Mouse (Mus musculus) layer of hippocampus, postnatal 36 days (tissue): ENCODE measurements around the gene Zfyve28. TPM values are rescaled to one million over a fixed set of nuclear protein-coding genes. Genes with fewer than 3 reads are reported as not detected.

Experiments used
- DNase-seq, 2 experiments: peaks; one replicate each; pipeline ENCODE4 v3.0.0; 2022
- total RNA-seq, 2 experiments: library from RNA; stranded (reverse); gene quantifications; 2 replicates each; pipeline ENCODE4 v1.2.3; 2021

Zfyve28 gene
- total RNA-seq, 2 experiments from 2014 or later: 32.0 to 33.1 TPM

DNA sequence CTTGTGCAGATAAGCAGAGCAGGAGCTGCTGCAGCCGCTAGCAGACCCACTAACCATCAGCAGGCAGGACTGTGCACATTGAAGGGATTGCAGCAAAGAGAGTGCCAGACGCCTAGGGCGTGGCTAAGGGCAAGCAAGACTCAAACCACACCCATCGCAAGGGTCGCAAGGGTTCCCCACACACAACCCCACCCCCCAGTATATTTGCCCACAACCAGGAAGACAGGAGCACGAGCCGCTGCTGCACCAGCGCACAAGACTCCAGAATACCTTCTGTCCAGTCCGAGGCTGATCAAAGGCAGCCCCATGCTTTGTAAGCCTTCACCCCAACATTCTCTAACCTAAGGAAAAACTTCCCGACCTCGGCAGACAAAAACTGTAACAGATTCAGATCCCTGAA lies 1.7 kb downstream of the Zfyve28 start:
- no peak for DNase-seq

DNA sequence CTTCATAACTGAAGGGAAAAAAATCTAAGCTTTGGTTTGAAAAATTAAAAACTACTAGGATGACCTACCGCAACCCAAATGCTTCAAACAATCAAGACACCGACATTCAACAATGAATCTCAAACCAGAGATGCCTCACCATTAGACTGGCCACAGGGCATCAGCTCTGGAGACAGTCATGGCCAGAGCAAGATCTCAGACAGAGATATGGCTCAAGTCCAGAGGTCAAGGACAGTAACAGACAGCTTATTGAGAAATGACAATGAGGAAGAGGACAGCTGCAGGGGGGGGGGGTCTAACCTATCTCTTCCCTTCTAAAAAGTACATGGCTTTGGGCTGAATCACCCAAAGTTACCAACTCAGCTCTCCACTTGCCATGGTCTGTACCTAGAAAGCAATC lies 3.0 kb downstream of the Zfyve28 start:
- no peak for DNase-seq

DNA sequence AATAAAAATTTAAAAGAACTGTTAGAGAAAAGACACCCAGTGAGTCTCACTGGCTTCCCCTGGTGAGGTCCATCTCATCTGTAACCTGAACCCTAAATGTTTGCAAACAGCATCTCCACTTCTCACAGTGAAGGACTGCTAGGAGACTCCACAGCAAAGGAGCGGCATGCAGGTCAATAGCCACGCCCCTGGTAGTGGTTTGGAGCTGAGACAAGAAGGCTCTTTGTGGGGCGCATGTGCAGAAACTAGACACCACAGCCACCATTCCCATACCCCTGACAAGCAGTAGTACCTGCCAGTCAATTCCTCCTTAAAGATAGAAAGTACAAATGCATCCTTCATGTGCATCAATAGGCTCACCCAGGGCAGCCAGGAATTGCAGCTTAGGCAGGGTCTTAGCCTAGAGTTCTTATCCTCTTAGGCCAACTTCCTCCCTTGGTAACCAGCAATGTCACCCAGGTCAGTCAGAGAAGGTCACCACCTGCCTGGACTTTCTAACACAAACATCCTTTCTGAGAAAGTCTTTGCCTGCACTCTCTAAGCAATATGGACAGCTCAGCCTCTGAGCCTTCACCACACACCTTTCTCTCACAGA lies 4.0 kb downstream of the Zfyve28 start:
- no peak for DNase-seq

DNA sequence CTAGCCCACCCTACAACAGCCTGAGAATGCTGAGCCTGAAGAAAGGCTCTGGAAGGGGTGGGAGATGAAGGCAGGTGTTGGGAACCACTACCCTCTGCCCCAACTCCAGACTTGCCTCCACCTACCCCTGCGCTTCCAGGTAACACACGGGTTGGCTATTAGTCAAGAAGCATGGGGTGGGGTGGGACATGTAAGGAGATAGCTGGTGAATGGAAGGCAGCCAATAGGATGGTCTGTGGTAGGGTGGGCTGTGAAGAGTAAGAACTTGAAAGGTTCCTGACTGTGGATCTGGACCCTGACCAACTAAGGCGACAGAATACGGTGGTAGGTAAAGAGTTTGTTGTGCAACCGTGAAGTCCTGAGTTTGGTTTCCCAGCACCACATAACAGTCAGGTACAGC lies 4.9 kb downstream of the Zfyve28 start:
- DNase-seq: no peak

DNA sequence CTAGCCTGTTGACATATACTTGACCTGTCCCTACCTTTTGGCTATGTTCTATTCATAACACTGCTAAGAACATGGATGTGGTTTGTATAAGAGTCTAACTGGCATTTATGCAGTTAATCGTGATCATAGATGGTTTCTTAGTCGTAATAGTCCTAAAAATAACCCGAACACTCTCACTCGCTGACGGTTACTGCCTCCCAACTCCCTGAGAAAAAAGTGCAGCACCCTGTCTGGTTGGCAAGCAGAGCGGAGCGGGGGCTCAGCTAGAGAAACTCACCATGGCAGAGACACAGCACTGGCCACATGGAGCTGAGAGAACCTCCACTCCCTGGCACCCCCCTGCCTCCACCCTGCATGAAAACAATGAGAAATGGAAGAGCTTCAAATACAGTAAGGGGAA lies 7.3 kb downstream of the Zfyve28 start:
- DNase-seq: no peak

DNA sequence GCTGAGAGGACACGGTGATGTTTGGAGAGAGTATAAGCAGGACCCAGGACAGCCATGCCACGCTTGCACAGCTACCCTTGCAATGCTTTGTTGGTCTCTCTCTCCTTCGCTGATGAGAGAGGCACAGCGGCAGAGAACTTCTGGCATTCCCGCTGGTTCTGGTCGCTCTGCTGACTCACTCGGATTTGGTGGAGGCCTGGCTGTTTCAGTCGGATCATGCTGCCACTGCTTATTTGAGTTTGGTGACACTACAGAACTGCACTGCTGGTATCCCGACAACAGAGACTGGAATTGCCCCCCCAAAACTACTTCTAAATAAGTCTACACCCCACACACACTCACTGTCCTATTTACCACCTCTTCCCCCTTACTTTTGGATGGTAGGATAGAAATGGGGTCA lies 9.0 kb downstream of the Zfyve28 start:
- no peak for DNase-seq

DNA sequence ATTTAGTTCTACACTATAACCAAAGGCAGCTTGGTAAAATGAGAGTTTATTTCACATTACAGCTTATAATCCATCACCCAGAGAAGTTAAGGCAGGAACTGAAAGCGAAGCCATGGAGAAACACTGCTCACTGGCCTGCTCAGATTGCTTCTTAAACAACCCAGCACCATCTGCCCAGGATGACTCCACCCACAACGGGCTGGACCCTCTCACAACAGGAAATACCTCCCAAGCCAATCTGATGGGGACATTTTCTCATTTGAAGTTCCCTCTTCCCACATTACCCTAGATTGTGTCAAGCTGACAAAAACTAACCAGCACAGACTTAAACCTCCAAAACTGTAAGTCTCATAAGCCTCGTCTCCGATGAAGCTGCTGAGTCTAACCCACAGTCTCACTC lies 10.2 kb downstream of the Zfyve28 start:
- DNase-seq: no peak

DNA sequence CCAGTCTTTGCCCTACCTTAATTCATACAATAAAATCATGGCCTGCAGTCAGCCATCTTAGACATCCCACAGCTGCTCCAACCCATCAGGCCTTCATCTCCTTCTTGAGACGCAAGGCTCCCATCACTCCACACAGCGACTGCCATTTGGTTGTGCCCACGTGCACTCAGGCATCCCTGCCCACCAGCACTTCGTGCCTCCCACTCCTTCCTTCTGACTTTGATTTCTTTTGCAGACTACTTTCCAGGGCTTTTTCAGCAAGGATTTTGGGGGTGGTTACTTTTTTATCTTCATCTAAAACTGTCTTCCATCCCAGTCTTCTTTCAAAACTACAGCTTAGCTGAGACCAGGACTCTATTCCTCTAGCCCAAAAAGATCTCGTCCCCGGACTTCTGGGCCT lies 11.5 kb downstream of the Zfyve28 start:
- no peak for DNase-seq

DNA sequence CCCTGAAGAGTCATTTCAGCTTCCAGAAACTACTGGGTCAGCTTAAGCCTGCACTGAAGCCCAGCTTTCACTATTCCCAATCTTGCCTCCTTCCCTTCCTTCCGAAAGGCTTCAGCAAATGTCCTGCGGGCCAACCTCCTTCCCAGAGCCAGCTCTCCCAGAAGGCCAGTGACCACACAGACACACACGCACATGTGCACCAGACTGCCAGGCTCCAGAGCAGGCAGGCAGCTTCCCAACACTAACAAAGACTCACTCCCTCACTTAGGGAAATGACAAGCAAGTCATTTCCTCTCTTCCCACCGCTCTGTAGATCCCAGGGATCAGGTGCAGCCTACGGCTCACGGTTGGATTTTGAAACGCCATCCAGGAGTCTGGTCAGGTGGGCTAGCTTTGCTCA lies 12.1 kb downstream of the Zfyve28 start:
- DNase-seq: no peak

DNA sequence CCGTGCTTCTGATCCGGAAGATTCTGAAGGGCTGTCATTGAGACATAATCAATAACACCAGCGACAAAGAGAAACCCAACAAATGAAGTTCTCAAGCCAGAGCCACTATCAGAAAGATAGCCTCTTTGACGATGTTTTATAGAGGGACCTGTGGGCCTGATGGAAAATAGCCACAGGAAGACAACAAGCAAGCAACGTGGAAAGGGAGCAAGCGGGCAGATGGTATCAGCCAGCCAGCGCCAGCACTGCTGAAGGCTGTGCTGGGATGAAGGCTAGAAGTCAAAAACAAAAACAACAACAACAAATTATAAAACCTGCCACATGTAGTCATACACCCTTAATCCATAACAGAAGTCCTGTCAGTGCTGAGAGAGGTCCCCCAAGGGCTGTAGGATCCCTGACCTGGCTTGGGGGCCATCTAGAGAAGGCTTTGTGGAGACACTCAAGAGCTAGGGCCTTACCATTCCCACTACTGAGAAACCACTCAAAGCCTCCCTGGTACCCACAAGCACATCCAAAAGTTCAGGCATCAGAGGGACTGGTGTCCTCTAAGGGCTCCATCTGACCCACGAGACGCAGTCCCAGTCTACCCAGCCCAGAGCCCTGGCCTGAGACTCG lies 13.5 kb downstream of the Zfyve28 start:
- no peak for DNase-seq

DNA sequence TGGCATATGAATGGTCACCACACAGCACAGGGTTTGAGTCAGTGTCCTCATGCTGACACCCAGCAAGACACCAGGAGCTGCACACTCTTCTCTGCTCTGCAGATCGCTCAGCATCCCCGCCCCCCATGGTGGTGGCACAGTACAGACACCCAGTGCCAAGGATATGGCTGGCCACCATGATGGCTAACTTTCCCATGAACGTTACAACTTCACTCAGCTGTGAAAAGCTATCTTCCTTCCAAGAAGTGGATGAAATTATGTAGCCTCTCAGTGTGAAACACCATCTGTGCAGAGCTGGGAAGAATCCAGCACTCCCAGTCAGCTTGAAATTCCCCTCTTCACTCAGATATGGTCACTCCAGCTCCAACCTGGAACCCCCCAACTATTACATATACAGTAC lies 14.0 kb downstream of the Zfyve28 start:
- no peak for DNase-seq

DNA sequence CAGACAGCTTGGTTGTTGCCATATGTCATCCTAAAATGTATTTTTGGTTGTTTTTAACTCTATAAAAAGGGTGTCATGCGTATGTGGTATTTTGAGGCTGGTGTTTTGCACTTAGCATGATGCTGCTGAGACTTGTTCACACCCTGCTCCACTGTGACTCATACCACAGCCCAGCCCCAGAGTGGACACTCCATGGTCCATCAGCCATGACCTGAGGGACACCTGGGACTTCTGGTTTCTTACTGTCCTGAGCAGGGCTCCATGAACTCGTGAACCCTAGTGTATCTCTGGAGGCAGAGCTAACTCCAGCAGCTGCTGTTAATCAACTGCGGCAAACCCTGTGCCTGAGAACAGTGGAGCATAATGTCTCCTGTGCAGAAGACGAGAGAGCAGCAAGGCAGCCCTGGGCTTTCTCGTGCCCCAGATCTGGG lies 15.0 kb downstream of the Zfyve28 start:
- DNase-seq: no peak

DNA sequence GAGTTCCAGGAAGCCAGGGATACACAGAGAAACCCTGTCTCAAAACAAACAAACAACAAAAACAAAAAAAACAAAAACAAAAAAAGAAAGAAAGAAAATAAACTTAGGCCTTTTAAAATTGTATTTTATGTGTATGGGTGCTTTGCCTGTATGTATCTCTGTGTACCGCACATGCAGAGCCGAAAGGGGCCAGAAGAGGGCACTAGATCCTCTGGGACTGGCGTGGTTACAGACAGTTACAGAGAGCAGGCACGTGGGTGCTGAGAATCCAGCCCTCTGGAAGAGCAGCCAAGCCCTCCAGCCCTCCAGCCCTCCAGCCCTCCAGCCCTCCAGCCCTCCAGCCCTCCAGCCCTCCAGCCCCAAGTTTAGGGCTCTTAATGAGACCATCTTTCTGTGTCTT lies 16.5 kb downstream of the Zfyve28 start:
- no peak for DNase-seq

DNA sequence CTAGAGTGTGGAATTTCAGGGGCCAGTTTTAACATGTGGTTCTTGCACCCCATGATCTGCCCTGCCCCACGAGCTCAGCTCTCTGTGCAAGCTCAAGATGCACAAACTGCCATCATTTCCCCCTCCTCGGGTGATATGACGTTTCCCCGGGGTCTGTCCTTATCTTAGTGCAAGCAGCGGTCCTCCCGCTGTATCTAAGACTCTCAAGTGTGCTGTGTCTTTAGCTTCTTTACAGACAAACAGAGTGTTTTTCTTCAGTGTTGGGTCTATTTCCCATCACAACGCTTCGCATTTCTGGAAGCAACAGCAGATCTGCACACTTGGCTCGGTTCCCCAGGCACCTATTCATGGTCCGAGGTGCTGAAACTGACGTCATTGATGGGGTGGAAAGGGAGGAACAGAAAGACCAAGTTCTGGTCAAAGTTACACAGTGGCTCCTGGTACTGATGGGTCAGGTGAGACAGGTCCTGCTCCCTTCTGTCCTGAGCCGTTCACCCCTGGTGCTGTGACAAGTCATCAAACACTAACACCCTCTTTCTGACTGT lies 18.3 kb downstream of the Zfyve28 start:
- no peak for DNase-seq

DNA sequence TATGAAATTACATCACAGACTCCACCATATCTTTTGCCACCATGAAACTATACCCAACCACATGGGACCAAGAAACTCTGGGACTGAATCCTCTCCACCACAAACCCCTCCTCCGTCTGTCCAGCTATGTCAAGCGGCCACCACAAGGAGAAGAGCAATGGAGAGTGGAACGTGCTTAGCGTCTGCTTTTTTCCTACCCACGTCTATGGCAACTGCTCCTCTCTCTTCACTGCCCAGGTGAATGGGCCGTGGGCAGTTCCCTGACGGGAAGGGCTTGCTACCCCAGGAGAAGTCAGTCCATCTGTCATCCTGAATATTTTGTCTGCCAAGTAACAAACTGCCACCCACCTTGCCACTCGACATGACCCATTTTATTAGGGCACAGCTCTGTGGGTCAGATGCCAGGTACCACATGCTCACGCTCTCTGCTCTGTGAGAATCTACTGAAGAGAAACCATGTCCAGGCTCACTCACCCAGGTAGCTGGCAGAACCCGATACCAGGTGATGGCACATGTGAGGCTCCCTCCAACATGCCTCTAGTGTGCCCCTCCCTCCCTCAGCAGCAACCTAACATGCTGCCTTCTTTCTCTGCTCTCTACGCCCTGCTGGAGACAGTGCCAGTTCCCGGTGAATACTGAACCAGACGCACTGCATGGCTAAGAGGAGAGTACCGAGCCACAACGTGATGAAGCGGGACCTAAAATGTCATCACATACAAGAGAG lies 18.9 kb downstream of the Zfyve28 start:
- DNase-seq: no peak

DNA sequence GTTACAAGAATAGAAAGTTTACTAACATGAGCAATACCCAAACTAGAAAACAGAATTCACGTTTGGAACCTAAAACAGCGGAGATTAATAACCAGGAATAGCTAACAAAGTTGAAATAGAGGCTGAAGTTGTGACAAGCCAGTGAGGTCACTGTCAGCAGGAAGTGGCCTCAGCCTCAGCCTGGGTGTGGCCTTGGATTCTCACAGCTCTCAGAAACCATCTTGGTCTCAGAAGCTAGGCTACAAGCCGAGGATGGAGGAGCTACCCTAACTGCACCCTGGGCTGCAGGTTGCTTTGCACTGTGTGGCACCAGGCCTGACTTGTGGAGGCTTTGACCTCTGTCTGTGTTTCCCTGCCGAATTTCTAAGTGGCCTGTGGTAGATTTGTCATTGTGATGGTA lies 22.2 kb downstream of the Zfyve28 start:
- DNase-seq: no peak

DNA sequence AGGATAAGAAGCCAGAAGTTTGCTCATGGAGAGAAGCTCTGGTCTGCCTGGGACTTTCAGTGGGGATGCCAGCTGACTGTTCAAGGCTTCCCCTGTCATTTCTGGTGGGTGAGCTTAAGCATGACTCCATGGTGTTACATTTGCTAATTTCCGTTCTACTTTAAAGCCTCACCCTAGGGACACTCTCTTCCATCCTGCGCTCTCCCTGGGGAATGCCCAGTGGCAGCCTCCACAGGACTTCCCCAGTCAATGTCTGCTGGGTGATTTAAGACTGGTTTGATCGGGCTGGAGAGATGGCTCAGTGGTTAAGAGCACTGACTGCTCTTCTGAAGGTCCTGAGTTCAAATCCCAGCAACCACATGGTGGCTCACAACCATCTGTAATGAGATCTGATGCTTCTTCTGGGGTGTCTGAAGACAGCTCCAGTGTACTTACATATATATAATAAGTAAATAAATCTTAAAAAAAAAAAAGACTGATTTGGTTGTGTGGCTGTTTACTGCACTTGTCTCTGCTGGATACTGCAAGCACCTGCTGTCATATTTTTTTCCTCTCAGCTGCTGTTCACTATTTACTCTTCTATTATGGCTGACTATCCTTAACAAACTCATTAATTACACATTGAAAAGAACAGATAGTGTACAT lies 29.0 kb downstream of the Zfyve28 start:
- DNase-seq: no peak

DNA sequence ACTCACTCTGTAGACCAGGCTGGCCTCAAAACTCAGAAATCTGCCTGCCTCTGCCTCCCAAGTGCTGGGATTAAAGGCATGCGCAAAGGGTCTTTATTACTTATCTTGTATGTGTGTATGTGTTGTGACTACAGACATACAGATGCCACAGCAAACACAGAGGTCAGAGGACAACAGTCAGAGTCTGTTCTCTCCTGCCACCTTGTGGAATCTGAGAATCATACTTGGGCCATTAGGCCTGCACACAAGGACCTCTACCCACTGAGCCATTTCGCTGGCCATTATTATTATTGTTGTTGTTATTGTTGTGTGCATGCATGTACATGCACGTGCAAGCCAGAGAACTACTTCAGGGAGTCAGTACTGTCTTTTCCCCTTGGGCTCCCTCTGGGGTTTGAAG lies 33.1 kb downstream of the Zfyve28 start:
- DNase-seq: no peak

DNA sequence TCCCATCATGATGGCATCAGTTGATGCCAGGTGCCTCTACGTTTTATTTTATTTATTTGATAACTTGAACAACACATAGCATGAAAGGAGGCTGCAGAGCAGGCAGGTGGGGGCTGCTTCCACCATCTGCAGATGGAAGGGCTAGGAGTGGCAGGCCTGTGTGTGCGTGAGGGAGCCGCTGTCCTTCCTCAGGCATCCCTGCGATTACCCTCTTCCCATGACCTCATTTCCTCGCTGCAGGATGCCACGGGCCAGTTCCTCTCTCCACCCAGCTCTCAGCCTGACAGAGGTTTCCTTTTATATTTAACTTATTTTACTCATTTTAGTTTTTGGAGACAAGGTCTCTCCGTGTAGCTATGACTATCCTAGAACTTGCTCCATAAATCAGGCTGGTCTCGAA lies 33.9 kb downstream of the Zfyve28 start:
- no peak for DNase-seq

DNA sequence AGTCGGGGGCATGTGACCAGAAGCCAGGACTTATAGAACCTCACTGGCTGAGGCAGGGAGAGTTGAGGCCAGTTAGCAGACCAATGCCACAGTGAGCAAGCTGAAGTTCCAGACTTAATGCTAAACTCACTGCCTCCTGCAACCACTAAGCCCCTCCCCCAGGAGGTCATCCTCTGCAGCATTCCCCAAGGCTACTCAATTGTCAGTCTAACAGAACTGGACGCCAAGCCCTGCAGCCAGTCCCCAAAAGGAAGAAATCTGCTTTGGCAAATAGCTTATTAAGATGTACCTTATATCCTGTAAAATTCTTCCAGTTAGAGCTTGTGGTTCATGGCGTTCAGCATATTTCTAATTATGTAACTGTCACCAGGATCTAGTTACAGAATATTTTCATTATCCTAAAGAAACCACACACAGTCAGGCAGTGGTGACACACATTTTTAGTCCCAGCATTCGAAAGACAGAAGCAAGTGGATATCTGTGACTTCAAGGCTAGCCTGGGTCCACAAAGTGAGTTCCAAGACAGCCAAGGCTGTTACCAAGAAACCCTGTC lies 35.2 kb downstream of the Zfyve28 start:
- DNase-seq: no peak

DNA sequence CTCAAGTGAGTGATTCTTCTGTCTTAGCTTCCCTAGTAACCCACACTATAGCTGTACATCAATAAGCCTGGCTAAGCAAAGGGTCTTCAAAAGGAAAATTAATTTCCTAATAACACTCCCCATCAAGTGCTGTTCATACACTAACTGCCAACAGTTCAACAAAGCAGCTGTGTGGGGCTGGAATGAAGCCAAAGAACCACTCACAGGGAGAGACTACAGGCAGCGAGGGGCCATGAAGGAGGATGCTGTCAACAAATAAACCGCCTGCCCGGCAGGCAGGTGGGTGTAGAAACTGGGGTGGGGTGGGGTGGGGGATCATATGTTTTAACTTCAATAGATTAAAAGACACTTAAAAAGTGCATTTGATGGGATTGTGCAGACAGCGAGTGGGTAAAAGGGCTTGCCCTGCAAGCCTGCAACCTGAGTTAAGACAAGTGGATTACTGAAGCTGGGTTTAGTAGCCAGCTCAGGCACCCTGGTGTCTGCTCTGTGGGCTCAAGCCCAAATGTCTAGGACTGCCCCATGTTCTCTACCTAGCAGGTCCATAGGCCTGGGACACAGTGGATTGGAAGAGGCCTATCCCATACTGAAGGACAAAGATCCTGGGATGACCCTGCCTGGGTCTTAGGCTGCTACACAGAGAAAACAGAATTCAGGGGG lies 35.8 kb downstream of the Zfyve28 start:
- DNase-seq: peak in 1 of 2 experiments; percentile 54

DNA sequence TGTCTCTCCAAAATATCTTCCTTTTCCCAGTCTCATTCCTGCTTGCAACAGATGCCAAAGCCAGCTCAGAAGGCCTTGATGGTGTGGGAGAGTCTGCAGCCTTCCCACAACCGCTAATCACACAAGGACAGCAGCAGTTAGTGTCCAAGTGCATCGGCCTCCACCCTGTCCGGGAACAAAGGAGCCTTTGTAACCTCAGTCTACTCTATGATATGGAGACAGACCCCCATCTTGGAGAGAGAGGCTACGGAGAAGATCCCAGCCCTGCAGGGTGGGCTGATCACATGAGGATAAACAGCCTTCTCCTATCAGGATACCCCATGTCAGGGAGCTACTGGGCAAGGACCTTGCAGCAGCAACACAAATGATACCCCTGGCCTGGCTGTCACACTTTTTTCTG lies 36.5 kb downstream of the Zfyve28 start:
- DNase-seq: no peak

DNA sequence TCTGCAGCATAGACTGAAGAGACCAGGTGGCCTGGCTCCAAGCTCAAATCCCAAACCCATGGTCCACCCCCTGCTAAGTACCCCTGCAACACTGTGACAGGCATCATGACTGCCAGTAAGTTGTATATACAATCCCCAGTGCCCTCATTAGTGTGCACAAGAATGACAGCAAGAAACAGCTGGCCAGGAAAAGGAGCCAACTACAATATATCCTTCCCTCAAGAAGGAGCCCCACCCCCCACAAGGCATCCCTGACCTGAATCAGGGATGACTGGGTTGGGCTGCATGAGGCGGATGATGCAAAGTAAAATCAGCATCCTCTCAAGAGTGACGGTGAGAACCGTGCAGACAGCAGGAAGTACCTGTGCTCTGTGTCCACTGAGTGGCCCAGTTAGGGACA lies 38.2 kb downstream of the Zfyve28 start:
- no peak for DNase-seq
